24 mouse cellular contexts compared by ENCODE assay signal in genomic region chr15:78590785-78591184, GRCm38 (mm10). TPM values are rescaled to one million over a fixed set of nuclear protein-coding genes. Genes with fewer than 3 reads are reported as not detected.
DNase-seq lines count a peak whose midpoint lies in the region; ATAC-seq and TF ChIP-seq lines count a peak whose summit lies in the region.
"Had no signal": no experiment of that assay in that cellular context is flagged by ENCODE, and none has a peak within 500 bp of the region (broad histone marks: within the 10 kb centered on the region; RNA-seq: fewer than 3 reads in every experiment).

No protein-coding gene starts in this region.

- no peak for TF ChIP-seq EP300 in liver, postnatal 0 days (IDR thresholded peaks at IDR 0.05; ENCODE audit: low read depth)
- TF ChIP-seq EP300 in ES-Bruce4 (IDR thresholded peaks at IDR 0.05; ENCODE audit: insufficient read depth, low read depth, low read length): no peak

- no peak for ATAC-seq in liver, postnatal 0 days
- no peak for ATAC-seq in liver, embryonic 12.5 days
- no peak for ATAC-seq in erythroid progenitor cell, adult 5-6 weeks (replicated peaks; ENCODE audit: low FRiP score, poor library complexity, severe bottlenecking)
- ATAC-seq: activated CD4-positive, CD25-positive, alpha-beta regulatory T cell, adult 4 months; hindbrain, embryonic 16.5 days had no signal

- TF ChIP-seq POLR2A in ES-Bruce4 (IDR thresholded peaks at IDR 0.05; ENCODE audit: insufficient read depth, low read length): no peak

- no peaks in the 10 kb centered on the region for H3K27me3 ChIP-seq in liver, postnatal 0 days (ENCODE audit: insufficient read depth, low read length)
- no peaks in the 10 kb centered on the region for H3K27me3 ChIP-seq in liver, embryonic 12.5 days (replicated peaks)
- no peaks in the 10 kb centered on the region for H3K27me3 ChIP-seq in ES-Bruce4 (ENCODE audit: control insufficient read depth, insufficient read depth, low read length, poor library complexity, severe bottlenecking)
- H3K27me3 ChIP-seq: forebrain, embryonic 12.5 days; neural tube, embryonic 13.5 days had no signal

- intact Hi-C loops in gastrocnemius, adult 2 months (cut with DNase I): no loop called here

- no peak overlapping the region for H3K4me2 ChIP-seq in liver, postnatal 0 days (ENCODE audit: low read depth, low read length)
- H3K4me2 ChIP-seq in liver, embryonic 12.5 days: no peak overlapping the region
- H3K4me2 ChIP-seq: forebrain, embryonic 12.5 days; heart, embryonic 12.5 days; neural tube, embryonic 13.5 days had no signal

- WGBS in liver, postnatal 0 days (ENCODE audit: insufficient replicate concordance): 70% methylated on average over 6 of the region's 6 CpGs
- 65% methylated on average over 6 of the region's 6 CpGs for WGBS in liver, embryonic 12.5 days (ENCODE audit: insufficient replicate concordance)
- 89% methylated on average over 6 of the region's 6 CpGs for WGBS in macrophage (ENCODE audit: missing documents)

- H3K9me3 ChIP-seq in liver, postnatal 0 days (ENCODE audit: low read length): no peaks in the 10 kb centered on the region
- no peaks in the 10 kb centered on the region for H3K9me3 ChIP-seq in liver, embryonic 12.5 days (replicated peaks)
- H3K9me3 ChIP-seq in ES-Bruce4 (replicated peaks; ENCODE audit: control insufficient read depth, insufficient read depth, low read length, poor library complexity, severe bottlenecking): no peaks in the 10 kb centered on the region
- H3K9me3 ChIP-seq: forebrain, embryonic 12.5 days; heart, embryonic 12.5 days; neural tube, embryonic 13.5 days had no signal

- H3K4me1 ChIP-seq in liver, postnatal 0 days (ENCODE audit: insufficient read depth): peaks cover 3% of the 10 kb centered on the region; the same call in 1 of the 2 replicates
- peaks cover 19% of the 10 kb centered on the region for H3K4me1 ChIP-seq in liver, embryonic 12.5 days
- H3K4me1 ChIP-seq in ES-Bruce4 (ENCODE audit: control insufficient read depth, insufficient read depth, low read length): no peaks in the 10 kb centered on the region
- H3K4me1 ChIP-seq: forebrain, embryonic 12.5 days; heart, embryonic 12.5 days had no signal

- no peak overlapping the region for H3K9ac ChIP-seq in liver, postnatal 0 days (replicated peaks)
- H3K9ac ChIP-seq in liver, embryonic 12.5 days: no peak overlapping the region
- H3K9ac ChIP-seq in ES-Bruce4 (ENCODE audit: low read depth, poor library complexity, severe bottlenecking): no peak overlapping the region
- H3K9ac ChIP-seq: forebrain, embryonic 12.5 days; heart, embryonic 12.5 days; neural tube, embryonic 13.5 days had no signal

- no peak overlapping the region for H3K27ac ChIP-seq in gastrocnemius, adult 2 months
- H3K27ac ChIP-seq in liver, postnatal 0 days (ENCODE audit: low read depth): no peak overlapping the region
- no peak overlapping the region for H3K27ac ChIP-seq in liver, embryonic 12.5 days
- no peak overlapping the region for H3K27ac ChIP-seq in ES-Bruce4 (ENCODE audit: insufficient read depth, low read length)
- H3K27ac ChIP-seq in macrophage: peak overlapping the region; percentile 96
- H3K27ac ChIP-seq: forebrain, embryonic 12.5 days; neural tube, embryonic 13.5 days had no signal

- peak; percentile 27; the same call in 1 of the 2 replicates for TF ChIP-seq CTCF in gastrocnemius, adult 2 months (IDR thresholded peaks at IDR 0.05)
- TF ChIP-seq CTCF in liver, postnatal 0 days (IDR thresholded peaks at IDR 0.05; ENCODE audit: low read depth): peak; percentile 41
- TF ChIP-seq CTCF in ES-Bruce4 (IDR thresholded peaks at IDR 0.05; ENCODE audit: low read depth, low read length): peak; percentile 6

- H3K36me3 ChIP-seq in liver, postnatal 0 days (replicated peaks; ENCODE audit: insufficient read depth, low read length): no peaks in the 10 kb centered on the region
- no peaks in the 10 kb centered on the region for H3K36me3 ChIP-seq in liver, embryonic 12.5 days
- H3K36me3 ChIP-seq in ES-Bruce4 (ENCODE audit: control insufficient read depth, insufficient read depth, low read length, poor library complexity, severe bottlenecking) (no peaks in the 10 kb centered on the region), macrophage (ENCODE audit: inconsistent target) (no peaks in the 10 kb centered on the region)
- H3K36me3 ChIP-seq: forebrain, embryonic 12.5 days; heart, embryonic 12.5 days; neural tube, embryonic 13.5 days had no signal

- no peak overlapping the region for H3K4me3 ChIP-seq in gastrocnemius, adult 2 months
- H3K4me3 ChIP-seq in liver, postnatal 0 days (ENCODE audit: low read depth, low read length): no peak overlapping the region
- no peak overlapping the region for H3K4me3 ChIP-seq in liver, embryonic 12.5 days
- H3K4me3 ChIP-seq in ES-Bruce4 (ENCODE audit: low read depth, low read length) (no peak overlapping the region), macrophage (ENCODE audit: inconsistent target) (no peak overlapping the region)
- H3K4me3 ChIP-seq: forebrain, embryonic 12.5 days; heart, embryonic 12.5 days; neural tube, embryonic 13.5 days had no signal

- no peak for DNase-seq in gastrocnemius, adult 2 months
- no peak for DNase-seq in gastrocnemius, postnatal 10 days
- no peak for DNase-seq in liver, postnatal 0 days
- DNase-seq in adipocyte (ENCODE audit: low spot score): no peak
- DNase-seq: adrenal gland, postnatal 25 days; cerebellum, adult 9-11 months; embryo, embryonic 11 days; kidney, adult 8-10 months; kidney, postnatal 4 days; left cerebral cortex, postnatal 4 days; right cerebral cortex, postnatal 14 days; thymus, postnatal 25 days had no signal

- H3K79me2 ChIP-seq in macrophage (ENCODE audit: inconsistent target): no peaks in the 10 kb centered on the region

RNA-seq across cellular contexts. Expression of gene Cyth4, which starts 6.1 kb away (rescaled TPM):
- 1 to 10 TPM; 1.9 TPM for total RNA-seq in gastrocnemius, adult 2 months (2021)
- total RNA-seq in gastrocnemius, postnatal 10 days (2021): 1 to 10 TPM; 3.1 to 7.7 TPM
- polyA plus RNA-seq in liver, postnatal 0 days (2015; fragmentation: Nextera tagmentation; extraction: Ambion mirVana): 11.5 and 13.3 TPM in 2 replicates
- 15.2 and 15.3 TPM in 2 replicates for polyA plus RNA-seq in liver, embryonic 12.5 days (2016; fragmentation: Nextera tagmentation; extraction: Ambion mirVana)
- polyA plus RNA-seq in ES-Bruce4 (2011; ENCODE audit: insufficient read depth, insufficient read length, low read depth, missing spikeins): 0.40 and 0.41 TPM in 2 replicates
- total RNA-seq in macrophage (2018; cell fraction: chromatin; rRNA removed): 1,000 to 10,000 TPM in 7 of 26 experiments, 100 to 1,000 TPM in 19; 198 to 1,124 (median 784) TPM
- total RNA-seq in macrophage (2018; cell fraction: cytosol; rRNA removed): 100 to 1,000 TPM; 130 to 274 (median 205) TPM
- total RNA-seq in macrophage (2018; cell fraction: nucleus; rRNA removed): 100 to 1,000 TPM; 127 to 775 (median 373) TPM
- polyA plus RNA-seq in macrophage (2018): 240 to 319 TPM (median 275 TPM) in 3 replicates
- 11.2 and 18.4 TPM in 2 replicates for total RNA-seq in erythroid progenitor cell, adult 5-6 weeks (2015; ENCODE audit: low replicate concordance)
- total RNA-seq in erythroid progenitor cell, adult 5-6 weeks (2017; ENCODE audit: low replicate concordance): 16.3 and 20.8 TPM in 2 replicates

RNA-seq across cellular contexts. Expression of gene Rac2, which starts 18.2 kb away (rescaled TPM):
- total RNA-seq in gastrocnemius, adult 2 months (2021): 1 to 10 TPM; 1.4 to 1.7 TPM
- 10 to 100 TPM in 1 of 2 experiments, 1 to 10 TPM in 1; 1.7 to 12.4 TPM for total RNA-seq in gastrocnemius, postnatal 10 days (2021)
- polyA plus RNA-seq in liver, postnatal 0 days (2015; fragmentation: Nextera tagmentation; extraction: Ambion mirVana): 120 and 127 TPM in 2 replicates
- polyA plus RNA-seq in liver, embryonic 12.5 days (2016; fragmentation: Nextera tagmentation; extraction: Ambion mirVana): 87.7 and 90.9 TPM in 2 replicates
- polyA plus RNA-seq in ES-Bruce4 (2011; ENCODE audit: insufficient read depth, insufficient read length, low read depth, missing spikeins) (not detected in 2 replicates), macrophage (2018) (169 to 717 TPM (median 258 TPM) in 3 replicates)
- total RNA-seq in macrophage (2018; cell fraction: chromatin; rRNA removed): 100 to 1,000 TPM in 15 of 26 experiments, 10 to 100 TPM in 11; 32.8 to 268 (median 126) TPM
- 100 to 1,000 TPM; 202 to 920 (median 428) TPM for total RNA-seq in macrophage (2018; cell fraction: cytosol; rRNA removed)
- 100 to 1,000 TPM in 18 of 26 experiments, 10 to 100 TPM in 8; 52.1 to 327 (median 189) TPM for total RNA-seq in macrophage (2018; cell fraction: nucleus; rRNA removed)
- total RNA-seq in erythroid progenitor cell, adult 5-6 weeks (2015; ENCODE audit: low replicate concordance): 126 and 259 TPM in 2 replicates
- 61.6 and 79.4 TPM in 2 replicates for total RNA-seq in erythroid progenitor cell, adult 5-6 weeks (2017; ENCODE audit: low replicate concordance)

RNA-seq across cellular contexts. Expression of gene Sstr3, which starts 46.3 kb away (rescaled TPM):
- total RNA-seq in gastrocnemius, adult 2 months (2021): under 1 TPM in 1 of 2 experiments, not detected in 1; 0.05 TPM
- total RNA-seq in gastrocnemius, postnatal 10 days (2021): under 1 TPM in 1 of 2 experiments, not detected in 1; 0.40 TPM
- polyA plus RNA-seq in liver, postnatal 0 days (2015; fragmentation: Nextera tagmentation; extraction: Ambion mirVana): not detected in 2 replicates
- polyA plus RNA-seq in liver, embryonic 12.5 days (2016; fragmentation: Nextera tagmentation; extraction: Ambion mirVana): 0.02 TPM in 1 of 2 replicates, not detected in the other
- polyA plus RNA-seq in ES-Bruce4 (2011; ENCODE audit: insufficient read depth, insufficient read length, low read depth, missing spikeins) (not detected in 2 replicates), macrophage (2018) (not detected in 3 replicates)
- total RNA-seq in macrophage (2018; cell fraction: chromatin; rRNA removed): not detected
- total RNA-seq in macrophage (2018; cell fraction: cytosol; rRNA removed): not detected
- not detected for total RNA-seq in macrophage (2018; cell fraction: nucleus; rRNA removed)
- total RNA-seq in erythroid progenitor cell, adult 5-6 weeks (2015; ENCODE audit: low replicate concordance): not detected in 2 replicates
- total RNA-seq in erythroid progenitor cell, adult 5-6 weeks (2017; ENCODE audit: low replicate concordance): not detected in 2 replicates
- total RNA-seq: heart, postnatal 25 days had no signal
- polyA plus RNA-seq: activated CD4-positive, CD25-positive, alpha-beta regulatory T cell, adult 4 months; gonadal fat pad, adult 2 months; liver, adult 2 months had no signal

RNA-seq across cellular contexts. Expression of gene C1qtnf6, which starts 59.6 kb away (rescaled TPM):
- 1 to 10 TPM; 2.7 to 7.6 TPM for total RNA-seq in gastrocnemius, adult 2 months (2021)
- 10 to 100 TPM; 53.5 to 58.3 TPM for total RNA-seq in gastrocnemius, postnatal 10 days (2021)
- polyA plus RNA-seq in liver, postnatal 0 days (2015; fragmentation: Nextera tagmentation; extraction: Ambion mirVana): 4.3 and 4.4 TPM in 2 replicates
- 5.2 and 5.6 TPM in 2 replicates for polyA plus RNA-seq in liver, embryonic 12.5 days (2016; fragmentation: Nextera tagmentation; extraction: Ambion mirVana)
- 5.1 and 7.4 TPM in 2 replicates for polyA plus RNA-seq in ES-Bruce4 (2011; ENCODE audit: insufficient read depth, insufficient read length, low read depth, missing spikeins)
- total RNA-seq in macrophage (2018; cell fraction: chromatin; rRNA removed): 1 to 10 TPM in 11 of 26 experiments, under 1 TPM in 12, not detected in 3; 0.38 to 6.8 (median 0.99) TPM
- 1 to 10 TPM; 2.4 to 6.5 (median 4.2) TPM for total RNA-seq in macrophage (2018; cell fraction: cytosol; rRNA removed)
- 1 to 10 TPM; 1.3 to 5.2 (median 2.9) TPM for total RNA-seq in macrophage (2018; cell fraction: nucleus; rRNA removed)
- polyA plus RNA-seq in macrophage (2018): 2.9 to 6.5 TPM (median 3.7 TPM) in 3 replicates
- total RNA-seq in erythroid progenitor cell, adult 5-6 weeks (2015; ENCODE audit: low replicate concordance): 4.3 TPM in 1 of 2 replicates, not detected in the other
- not detected in 2 replicates for total RNA-seq in erythroid progenitor cell, adult 5-6 weeks (2017; ENCODE audit: low replicate concordance)

Comparison
In these comparisons a context has a peak if more than half of its experiments do, and no peak if none do; other contexts are left out.
1. RNA of gene Cyth4, which starts 6.1 kb away (polyA plus RNA-seq): 240 to 319 TPM in macrophage; 15.2 to 15.3 TPM in liver, embryonic 12.5 days, 11.5 to 13.3 TPM in liver, postnatal 0 days and 0.40 to 0.41 TPM in ES-Bruce4; every median in the first group is over 10 times any median in the second.
2. RNA of gene Rac2, which starts 18.2 kb away (polyA plus RNA-seq): 169 to 717 TPM in macrophage, 120 to 127 TPM in liver, postnatal 0 days and 87.7 to 90.9 TPM in liver, embryonic 12.5 days; not detected in ES-Bruce4; every median in the first group is over 10 times any median in the second.
3. Peak in every context shown above with its lines, with median percentiles within 50 percentile points of each other: CTCF ChIP-seq.